Mouse (Mus musculus) limb, embryonic 11.5 days (tissue): ENCODE data around the gene Mef2c. TPM values are rescaled to one million over a fixed set of nuclear protein-coding genes. Genes with fewer than 3 reads are reported as not detected.

Source experiments
- ATAC-seq: fragments of 200-750 bp; cut with Nextera tagmentation; 2 replicates; pipeline ENCODE4 v1.8.0; 2017; ENCODE audit warnings: low read depth; ENCODE audit not compliant: insufficient number of reproducible peaks, low FRiP score, low TSS enrichment
- DNase-seq: peaks from one replicate; pipeline ENCODE4 v3.0.0-alpha.2; 2015; ENCODE audit warnings: low spot score
- H3K27ac ChIP-seq: fragments of 300-500 bp; sonication (generic); replicated peaks from 2 replicates; pipeline ENCODE4 v1.5.1; 2014; ENCODE audit warnings: low read depth, mild to moderate bottlenecking, low read length
- H3K27me3 ChIP-seq: fragments of 300-500 bp; sonication (generic); 2 replicates; pipeline ENCODE4 v1.6.1; 2014; ENCODE audit warnings: mild to moderate bottlenecking, low read length, mixed read lengths; ENCODE audit not compliant: control insufficient read depth, insufficient read depth
- H3K36me3 ChIP-seq: fragments of 300-500 bp; sonication (generic); 2 replicates; pipeline ENCODE4 v1.6.1; 2014; ENCODE audit warnings: mild to moderate bottlenecking, low read length, moderate library complexity, mixed read lengths; ENCODE audit not compliant: control insufficient read depth, insufficient read depth
- H3K4me1 ChIP-seq: fragments of 300-500 bp; sonication (generic); 2 replicates; pipeline ENCODE4 v1.6.1; 2014; ENCODE audit warnings: low read length, mixed read lengths; ENCODE audit not compliant: control insufficient read depth, insufficient read depth
- H3K4me2 ChIP-seq: fragments of 300-500 bp; sonication (generic); 2 replicates; pipeline ENCODE4 v1.6.1; 2014; ENCODE audit warnings: low read depth, mild to moderate bottlenecking, moderate library complexity; ENCODE audit not compliant: severe bottlenecking
- H3K4me3 ChIP-seq: fragments of 300-500 bp; sonication (generic); 2 replicates; pipeline ENCODE4 v1.5.1; 2014; ENCODE audit warnings: low read depth, low read length
- H3K9ac ChIP-seq: fragments of 300-500 bp; sonication (generic); 2 replicates; pipeline ENCODE4 v1.6.1; 2014; ENCODE audit warnings: mild to moderate bottlenecking, low read length
- H3K9me3 ChIP-seq: fragments of 300-500 bp; sonication (generic); 2 replicates; pipeline ENCODE4 v1.6.1; 2016; ENCODE audit warnings: low read length; ENCODE audit not compliant: control insufficient read depth
- WGBS: fragments of 180-500 bp; shearing (Covaris S2); extraction: QIAGEN DNeasy Blood & Tissue Kit; methylation state at CpG from one replicate; pipeline ENCODE4 v1.1.7; 2014; 5-methylcytosine and 5-hydroxymethylcytosine counted together
- polyA plus RNA-seq: library from polyadenylated mRNA; unstranded; fragments of >200 nt; fragmentation: Nextera tagmentation; extraction: Ambion mirVana; gene quantifications from 2 replicates; pipeline ENCODE4 v1.2.1, GENCODE M21; 2014

Mef2c gene
- polyA plus RNA-seq, 1 experiment from 2014 or later: 27.8 TPM

GRCm38 (mm10) chr13:83546876-83547275, 43.0 kb downstream of the Mef2c start:
- no peaks in the 10 kb centered on the region for H3K36me3 ChIP-seq
- H3K4me2 ChIP-seq: no peak overlapping the region
- DNase-seq: no peak
- no peak for ATAC-seq
- H3K27me3 ChIP-seq: no peaks in the 10 kb centered on the region
- 91% methylated on average over 5 of the region's 5 CpGs for WGBS
- H3K27ac ChIP-seq: no peak overlapping the region
- no peaks in the 10 kb centered on the region for H3K4me1 ChIP-seq
- H3K9ac ChIP-seq: no peak overlapping the region
- no peaks in the 10 kb centered on the region for H3K9me3 ChIP-seq
- no peak overlapping the region for H3K4me3 ChIP-seq

- no peak overlapping the region for H3K4me3 ChIP-seq
- H3K27ac ChIP-seq: no peak overlapping the region
- H3K36me3 ChIP-seq: no peaks in the 10 kb centered on the region
- no peaks in the 10 kb centered on the region for H3K4me1 ChIP-seq
- H3K4me2 ChIP-seq: no peak overlapping the region
- no peaks in the 10 kb centered on the region for H3K27me3 ChIP-seq
- H3K9ac ChIP-seq: no peak overlapping the region
- no peaks in the 10 kb centered on the region for H3K9me3 ChIP-seq
- ATAC-seq (no peak), DNase-seq (no peak)
Measured at GRCm38 (mm10) chr13:83551259-83551658, 47.4 kb downstream of the Mef2c start.

- DNase-seq (no peak), ATAC-seq (no peak)
- no peak overlapping the region for H3K4me2 ChIP-seq
- no peak overlapping the region for H3K27ac ChIP-seq
- 79% methylated on average over 1 of the region's 1 CpGs for WGBS
- H3K4me1 ChIP-seq: no peaks in the 10 kb centered on the region
- no peak overlapping the region for H3K9ac ChIP-seq
- H3K27me3 ChIP-seq: no peaks in the 10 kb centered on the region
- H3K4me3 ChIP-seq: no peak overlapping the region
- no peaks in the 10 kb centered on the region for H3K9me3 ChIP-seq
- H3K36me3 ChIP-seq: no peaks in the 10 kb centered on the region
Measured at GRCm38 (mm10) chr13:83552051-83552450, 48.2 kb downstream of the Mef2c start.

GRCm38 (mm10) chr13:83563261-83563660, 59.4 kb downstream of the Mef2c start:
- Histone ChIP-seq H3K27me3 (no peaks in the 10 kb centered on the region), H3K4me1 (peaks cover 3% of the 10 kb centered on the region; the same call in 1 of the 2 replicates), H3K27ac (no peak overlapping the region), H3K4me2 (no peak overlapping the region), H3K36me3 (no peaks in the 10 kb centered on the region), H3K4me3 (no peak overlapping the region), H3K9me3 (no peaks in the 10 kb centered on the region), H3K9ac (no peak overlapping the region)
- WGBS: 81% methylated on average over 2 of the region's 2 CpGs
- DNase-seq (no peak), ATAC-seq (no peak)

- H3K36me3 ChIP-seq: no peaks in the 10 kb centered on the region
- H3K27ac ChIP-seq: no peak overlapping the region
- 71% methylated on average over 3 of the region's 3 CpGs for WGBS
- no peaks in the 10 kb centered on the region for H3K27me3 ChIP-seq
- ATAC-seq (no peak), DNase-seq (no peak)
- no peak overlapping the region for H3K9ac ChIP-seq
- H3K4me3 ChIP-seq: no peak overlapping the region
- no peak overlapping the region for H3K4me2 ChIP-seq
- no peaks in the 10 kb centered on the region for H3K9me3 ChIP-seq
- H3K4me1 ChIP-seq: peaks cover 3% of the 10 kb centered on the region; the same call in 1 of the 2 replicates
Measured at GRCm38 (mm10) chr13:83565732-83566131, 61.9 kb downstream of the Mef2c start.

- no peak overlapping the region for H3K9ac ChIP-seq
- H3K4me3 ChIP-seq: no peak overlapping the region
- WGBS: 29% methylated on average over 4 of the region's 4 CpGs
- DNase-seq (no peak), ATAC-seq (no peak)
- no peaks in the 10 kb centered on the region for H3K27me3 ChIP-seq
- H3K36me3 ChIP-seq: no peaks in the 10 kb centered on the region
- no peak overlapping the region for H3K4me2 ChIP-seq
- H3K4me1 ChIP-seq: peaks cover 3% of the 10 kb centered on the region; the same call in 1 of the 2 replicates
- H3K9me3 ChIP-seq: no peaks in the 10 kb centered on the region
- no peak overlapping the region for H3K27ac ChIP-seq
Measured at GRCm38 (mm10) chr13:83566180-83566579, 62.3 kb downstream of the Mef2c start.

GRCm38 (mm10) chr13:83566834-83567534, 63.1 kb downstream of the Mef2c start:
- Histone ChIP-seq H3K9ac (no peak overlapping the region), H3K27ac (no peak overlapping the region), H3K27me3 (no peaks in the 10 kb centered on the region), H3K9me3 (no peaks in the 10 kb centered on the region), H3K36me3 (no peaks in the 10 kb centered on the region), H3K4me3 (no peak overlapping the region), H3K4me2 (no peak overlapping the region), H3K4me1 (peaks cover 3% of the 10 kb centered on the region; the same call in 1 of the 2 replicates)
- ATAC-seq (no peak), DNase-seq (no peak)
- WGBS: 37% methylated on average over 8 of the region's 8 CpGs

- Histone ChIP-seq H3K27me3 (no peaks in the 10 kb centered on the region), H3K4me1 (peaks cover 3% of the 10 kb centered on the region; the same call in 1 of the 2 replicates), H3K27ac (no peak overlapping the region), H3K4me2 (no peak overlapping the region), H3K9me3 (no peaks in the 10 kb centered on the region), H3K36me3 (no peaks in the 10 kb centered on the region), H3K4me3 (no peak overlapping the region), H3K9ac (no peak overlapping the region)
- WGBS: 51% methylated on average over 3 of the region's 3 CpGs
- DNase-seq: no peak
- ATAC-seq: no peak
Measured at GRCm38 (mm10) chr13:83567681-83568080, 63.8 kb downstream of the Mef2c start.
